Mouse (Mus musculus) embryonic facial prominence, embryonic 14.5 days (tissue): ENCODE measurements around the gene Tmem221. TPM values are rescaled to one million over a fixed set of nuclear protein-coding genes. Genes with fewer than 3 reads are reported as not detected.

Experiments
- ATAC-seq: fragments of 200-750 bp; cut with Nextera tagmentation; 2 replicates; pipeline ENCODE4 v1.8.0; 2017; ENCODE audit warnings: low read depth, moderate number of reproducible peaks, moderate TSS enrichment
- DNase-seq: peaks from one replicate; pipeline ENCODE4 v3.0.0-alpha.2; 2015; ENCODE audit warnings: low spot score
- H3K27ac ChIP-seq: fragments of 300-500 bp; sonication (generic); replicated peaks from 2 replicates; pipeline ENCODE4 v1.5.1; 2014; ENCODE audit warnings: low read depth, mild to moderate bottlenecking, low read length, moderate library complexity
- H3K27me3 ChIP-seq: fragments of 300-500 bp; sonication (generic); replicated peaks from 2 replicates; pipeline ENCODE4 v1.6.1; 2014; ENCODE audit warnings: low read length; ENCODE audit not compliant: control insufficient read depth, insufficient read depth
- H3K36me3 ChIP-seq: fragments of 300-500 bp; sonication (generic); 2 replicates; pipeline ENCODE4 v1.6.1; 2014; ENCODE audit warnings: low read length, mixed read lengths; ENCODE audit not compliant: control insufficient read depth, insufficient read depth
- H3K4me1 ChIP-seq: fragments of 300-500 bp; sonication (generic); 2 replicates; pipeline ENCODE4 v1.6.1; 2014; ENCODE audit warnings: antibody characterized with exemption, low read length; ENCODE audit not compliant: control insufficient read depth, insufficient read depth
- H3K4me2 ChIP-seq: fragments of 300-500 bp; sonication (generic); 2 replicates; pipeline ENCODE4 v1.6.1; 2014; ENCODE audit warnings: low read depth, mild to moderate bottlenecking, low read length, moderate library complexity, mixed read lengths
- H3K4me3 ChIP-seq: fragments of 300-500 bp; sonication (generic); 2 replicates; pipeline ENCODE4 v1.5.1; 2014; ENCODE audit warnings: low read depth, mild to moderate bottlenecking, low read length
- H3K9ac ChIP-seq: fragments of 300-500 bp; sonication (generic); 2 replicates; pipeline ENCODE4 v1.6.1; 2014; ENCODE audit warnings: low read depth, mild to moderate bottlenecking, low read length, moderate library complexity, mixed read lengths
- H3K9me3 ChIP-seq: fragments of 300-500 bp; sonication (generic); 2 replicates; pipeline ENCODE4 v1.6.1; 2016; ENCODE audit warnings: low read length; ENCODE audit not compliant: control insufficient read depth
- WGBS: fragments of 180-500 bp; shearing (Covaris S2); extraction: QIAGEN DNeasy Blood & Tissue Kit; methylation state at CpG from one replicate; pipeline ENCODE4 v1.1.7; 2014; 5-methylcytosine and 5-hydroxymethylcytosine counted together
- polyA plus RNA-seq: library from polyadenylated mRNA; unstranded; fragments of >200 nt; fragmentation: Nextera tagmentation; extraction: Ambion mirVana; gene quantifications from 2 replicates; pipeline ENCODE4 v1.2.1, GENCODE M21; 2014

The Tmem221 gene
- polyA plus RNA-seq, 1 experiment from 2014 or later: 1.4 TPM

GRCm38 (mm10) chr8:71566501-71566900 is 7.8 kb upstream of the Tmem221 start, which contains the start of gene Nxnl1:
TSS of gene Nxnl1 (minus strand) at chr8:71566601.
- no peak within 1 kb of the TSS for H3K27ac ChIP-seq
- no peaks in the 10 kb centered on the region for H3K36me3 ChIP-seq
- ATAC-seq (no peak), DNase-seq (no peak)
- peak within 1 kb of the TSS; percentile 34; the same call in 1 of the 2 replicates for H3K9ac ChIP-seq
- peaks cover 14% of the 10 kb centered on the region; the same call in 1 of the 2 replicates for H3K4me1 ChIP-seq
- H3K4me3 ChIP-seq: no peak within 1 kb of the TSS
- no peak within 1 kb of the TSS for H3K4me2 ChIP-seq
- peaks cover 22% of the 10 kb centered on the region for H3K27me3 ChIP-seq
- no peaks in the 10 kb centered on the region for H3K9me3 ChIP-seq
- 72% methylated on average over 3 of the region's 3 CpGs for WGBS

- no peaks in the 10 kb centered on the region for H3K36me3 ChIP-seq
- H3K27me3 ChIP-seq: peaks cover 45% of the 10 kb centered on the region
- no peaks in the 10 kb centered on the region for H3K9me3 ChIP-seq
- H3K4me3 ChIP-seq: no peak overlapping the region
- no peak overlapping the region for H3K27ac ChIP-seq
- H3K9ac ChIP-seq: no peak overlapping the region
- ATAC-seq: no peak
- DNase-seq: no peak
- WGBS: 86% methylated on average over 4 of the region's 4 CpGs
- H3K4me1 ChIP-seq: 0 out of 2 replicates have a peak, but pooled peaks cover 4% of the 10 kb centered on the region
- H3K4me2 ChIP-seq: no peak overlapping the region
These were observed 5.3 kb upstream of the Tmem221 start for GRCm38 (mm10) chr8:71563992-71564391.

- H3K27ac ChIP-seq: no peak overlapping the region
- no peaks in the 10 kb centered on the region for H3K36me3 ChIP-seq
- peak; percentile 50; the same call in 1 of the 2 replicates for ATAC-seq
- H3K4me2 ChIP-seq: peak overlapping the region; percentile 52
- no peak for DNase-seq
- 1% methylated on average over 30 of the region's 33 CpGs for WGBS
- H3K4me1 ChIP-seq: no peaks in the 10 kb centered on the region
- H3K9me3 ChIP-seq: no peaks in the 10 kb centered on the region
- peak overlapping the region; percentile 31 for H3K4me3 ChIP-seq
- peaks cover 58% of the 10 kb centered on the region for H3K27me3 ChIP-seq
- H3K9ac ChIP-seq: peak overlapping the region; percentile 40; the same call in 1 of the 2 replicates
These were observed 4.1 kb upstream of the Tmem221 start for GRCm38 (mm10) chr8:71562751-71563150.

GRCm38 (mm10) chr8:71561401-71561800 is 2.7 kb upstream of the Tmem221 start:
- H3K27me3 ChIP-seq: peaks cover 71% of the 10 kb centered on the region
- WGBS: 3% methylated on average over 15 of the region's 15 CpGs
- ATAC-seq: peak; percentile 41; the same call in 1 of the 2 replicates

GRCm38 (mm10) chr8:71560765-71561164 is 2.1 kb upstream of the Tmem221 start:
- Histone ChIP-seq H3K27me3 (peaks cover 73% of the 10 kb centered on the region), H3K9ac (no peak overlapping the region), H3K4me3 (no peak overlapping the region), H3K36me3 (no peaks in the 10 kb centered on the region), H3K9me3 (no peaks in the 10 kb centered on the region), H3K4me1 (no peaks in the 10 kb centered on the region), H3K27ac (no peak overlapping the region), H3K4me2 (no peak overlapping the region)
- ATAC-seq (no peak), DNase-seq (no peak)
- 75% methylated on average over 5 of the region's 5 CpGs for WGBS

More at GRCm38 (mm10) chr8:71561401-71561800, 2.7 kb upstream of the Tmem221 start:
- no peak overlapping the region for H3K4me3 ChIP-seq
- H3K27ac ChIP-seq: no peak overlapping the region
- H3K4me2 ChIP-seq: no peak overlapping the region
- H3K9ac ChIP-seq: no peak overlapping the region
- no peaks in the 10 kb centered on the region for H3K36me3 ChIP-seq
- DNase-seq: peak; percentile 72
- no peaks in the 10 kb centered on the region for H3K4me1 ChIP-seq
- H3K9me3 ChIP-seq: no peaks in the 10 kb centered on the region

- Histone ChIP-seq H3K27me3 (peaks cover 77% of the 10 kb centered on the region), H3K4me1 (no peaks in the 10 kb centered on the region), H3K27ac (no peak overlapping the region), H3K9ac (no peak overlapping the region), H3K9me3 (no peaks in the 10 kb centered on the region), H3K4me2 (no peak overlapping the region), H3K4me3 (no peak overlapping the region), H3K36me3 (no peaks in the 10 kb centered on the region)
- 75% methylated on average over 3 of the region's 3 CpGs for WGBS
- DNase-seq (no peak), ATAC-seq (no peak)
These were observed 1.4 kb upstream of the Tmem221 start for GRCm38 (mm10) chr8:71560071-71560470.

GRCm38 (mm10) chr8:71558958-71559690 is 453 bp upstream of the Tmem221 start:
- peaks cover 77% of the 10 kb centered on the region for H3K27me3 ChIP-seq

GRCm38 (mm10) chr8:71554644-71555043 is 4.0 kb downstream of the Tmem221 start:
- peaks cover 38% of the 10 kb centered on the region for H3K27me3 ChIP-seq
- no peaks in the 10 kb centered on the region for H3K9me3 ChIP-seq
- DNase-seq: no peak
- WGBS: 85% methylated on average over 2 of the region's 2 CpGs
- no peak for ATAC-seq
- H3K4me1 ChIP-seq: no peaks in the 10 kb centered on the region
- H3K4me3 ChIP-seq: no peak overlapping the region
- H3K36me3 ChIP-seq: no peaks in the 10 kb centered on the region
- H3K9ac ChIP-seq: no peak overlapping the region
- no peak overlapping the region for H3K4me2 ChIP-seq
- no peak overlapping the region for H3K27ac ChIP-seq

More at GRCm38 (mm10) chr8:71558958-71559690, 453 bp upstream of the Tmem221 start:
- no peak overlapping the region for H3K27ac ChIP-seq
- peak overlapping the region; percentile 49 for H3K9ac ChIP-seq
- no peaks in the 10 kb centered on the region for H3K9me3 ChIP-seq
- H3K4me1 ChIP-seq: no peaks in the 10 kb centered on the region
- H3K4me3 ChIP-seq: peak overlapping the region; percentile 42
- WGBS: 4% methylated on average over 24 of the region's 24 CpGs
- peak overlapping the region; percentile 61 for H3K4me2 ChIP-seq
- DNase-seq (peak; percentile 91), ATAC-seq (peak; percentile 60)
- H3K36me3 ChIP-seq: no peaks in the 10 kb centered on the region

- ATAC-seq (no peak), DNase-seq (no peak)
- peaks cover 32% of the 10 kb centered on the region for H3K27me3 ChIP-seq
- H3K9me3 ChIP-seq: no peaks in the 10 kb centered on the region
- 56% methylated on average over 6 of the region's 6 CpGs for WGBS
- no peaks in the 10 kb centered on the region for H3K36me3 ChIP-seq
- no peak overlapping the region for H3K4me3 ChIP-seq
- H3K27ac ChIP-seq: no peak overlapping the region
- H3K4me2 ChIP-seq: no peak overlapping the region
- H3K9ac ChIP-seq: no peak overlapping the region
- no peaks in the 10 kb centered on the region for H3K4me1 ChIP-seq
These were observed 4.7 kb downstream of the Tmem221 start for GRCm38 (mm10) chr8:71554001-71554400.
